Mouse (Mus musculus) CH12.LX (cell line): ENCODE results near the gene Trmt112. TPM values are rescaled to one million over a fixed set of nuclear protein-coding genes. Genes with fewer than 3 reads are reported as not detected.

Experiments used
- DNase-seq: peaks from one replicate; pipeline ENCODE4 v3.0.0-alpha.2; 2013; ENCODE audit errors: extremely low read depth
- H3K27ac ChIP-seq: 2 replicates; pipeline ENCODE4 v1.5.1; 2012; ENCODE audit warnings: low read depth, mild to moderate bottlenecking, control low read depth, moderate library complexity; ENCODE audit not compliant: insufficient read depth
- H3K27me3 ChIP-seq: replicated peaks from 2 replicates; pipeline ENCODE3; 2012; ENCODE audit warnings: inconsistent platforms
- H3K36me3 ChIP-seq, 2 experiments: replicated peaks in 1 of 2; 2 replicates each; pipeline versions ENCODE3 to v1.6.1; 2012; ENCODE audit warnings: inconsistent platforms in 1 of 2, low read length in 1 of 2, mild to moderate bottlenecking in 1 of 2, mixed read lengths in 1 of 2, moderate library complexity in 1 of 2; ENCODE audit not compliant: control insufficient read depth in 1 of 2, insufficient read depth in 1 of 2
- H3K4me1 ChIP-seq, 2 experiments: 2 replicates each; pipeline ENCODE4 v1.6.1; 2012; ENCODE audit warnings: inconsistent platforms in 1 of 2, moderate library complexity in 1 of 2; ENCODE audit not compliant: insufficient read depth in 2 of 2, control insufficient read depth in 1 of 2
- H3K4me2 ChIP-seq: 2 replicates; pipeline ENCODE4 v1.6.1; 2012; ENCODE audit warnings: low read depth, mild to moderate bottlenecking, control low read depth; ENCODE audit not compliant: poor library complexity, insufficient read depth, severe bottlenecking
- H3K4me3 ChIP-seq, 3 experiments: fragments of 150-350 bp in 1 of 3; sonication (generic) in 1 of 3; replicated peaks in 1 of 3; 2 replicates each; pipeline versions ENCODE3 to v1.5.1; 2011 to 2012; ENCODE audit warnings: low read depth in 2 of 3, low read length in 2 of 3, mild to moderate bottlenecking in 2 of 3, moderate library complexity in 2 of 3, control low read depth in 1 of 3, improper control_type of control experiment in 1 of 3, inconsistent platforms in 1 of 3, mixed read lengths in 1 of 3; ENCODE audit not compliant: poor library complexity in 1 of 3
- H3K79me2 ChIP-seq: replicated peaks from 2 replicates; pipeline ENCODE4 v1.6.1; 2012; ENCODE audit warnings: mild to moderate bottlenecking, moderate library complexity; ENCODE audit not compliant: control insufficient read depth, poor library complexity, insufficient read depth, severe bottlenecking; ENCODE audit errors: extremely low read depth
- H3K9ac ChIP-seq: 2 replicates; pipeline ENCODE4 v1.6.1; 2012; ENCODE audit warnings: low read depth, mild to moderate bottlenecking, control low read depth, moderate library complexity; ENCODE audit not compliant: insufficient read depth
- H3K9me3 ChIP-seq: replicated peaks from 2 replicates; pipeline ENCODE3; 2012; ENCODE audit warnings: low read length, inconsistent platforms, mixed read lengths
- BHLHE40 ChIP-seq: IDR thresholded peaks from 2 replicates; pipeline ENCODE4 v1.6.1; 2011; ENCODE audit warnings: mild to moderate bottlenecking, low read depth, low read length, improper control_type of control experiment
- CHD1 ChIP-seq: IDR thresholded peaks from 2 replicates; pipeline ENCODE4 v1.6.1; 2012; ENCODE audit warnings: low read depth, low read length, improper control_type of control experiment, inconsistent platforms
- CHD2 ChIP-seq: IDR thresholded peaks from 2 replicates; pipeline ENCODE4 v1.6.1; 2011; ENCODE audit warnings: low read length, improper control_type of control experiment
- ELF1 ChIP-seq: IDR thresholded peaks from 2 replicates; pipeline ENCODE4 v1.6.1; 2014; ENCODE audit warnings: low read depth, mild to moderate bottlenecking, inconsistent platforms, low read length, improper control_type of control experiment
- GABPA ChIP-seq: IDR thresholded peaks from 2 replicates; pipeline ENCODE4 v1.6.1; 2012; ENCODE audit warnings: low read depth, low read length, improper control_type of control experiment, inconsistent platforms; ENCODE audit not compliant: insufficient replicate concordance
- HCFC1 ChIP-seq: IDR thresholded peaks from 2 replicates; pipeline ENCODE4 v1.6.1; 2012; ENCODE audit warnings: low read depth, mild to moderate bottlenecking, inconsistent platforms, low read length, improper control_type of control experiment
- JUN ChIP-seq: IDR thresholded peaks from 2 replicates; pipeline ENCODE4 v1.6.1; 2011; ENCODE audit warnings: low read depth, mild to moderate bottlenecking, low read length, improper control_type of control experiment, moderate library complexity; ENCODE audit not compliant: insufficient read depth
- JUND ChIP-seq: conservative IDR thresholded peaks from 2 replicates; pipeline ENCODE4 v1.6.1; 2011; ENCODE audit warnings: low read depth, low read length, improper control_type of control experiment
- MAFK ChIP-seq: IDR thresholded peaks from 2 replicates; pipeline ENCODE4 v1.6.1; 2011; ENCODE audit warnings: low read length, improper control_type of control experiment; ENCODE audit not compliant: insufficient replicate concordance
- MAX ChIP-seq: IDR thresholded peaks from 2 replicates; pipeline ENCODE4 v1.6.1; 2011; ENCODE audit warnings: low read length, improper control_type of control experiment
- MAZ ChIP-seq: IDR thresholded peaks from 2 replicates; pipeline ENCODE4 v1.6.1; 2012; ENCODE audit warnings: low read depth, mild to moderate bottlenecking, inconsistent platforms, low read length, improper control_type of control experiment, moderate library complexity
- NELFE ChIP-seq: IDR thresholded peaks from 2 replicates; pipeline ENCODE4 v1.6.1; 2011; ENCODE audit warnings: low read depth, low read length, improper control_type of control experiment
- PAX5 ChIP-seq: IDR thresholded peaks from 2 replicates; pipeline ENCODE4 v1.6.1; 2012; ENCODE audit warnings: low read length, inconsistent platforms, mixed read lengths
- RCOR1 ChIP-seq: conservative IDR thresholded peaks from 2 replicates; pipeline ENCODE4 v1.6.1; 2012; ENCODE audit warnings: low read depth, mild to moderate bottlenecking, inconsistent platforms, low read length, improper control_type of control experiment
- SIN3A ChIP-seq: IDR thresholded peaks from 2 replicates; pipeline ENCODE4 v1.6.1; 2012; ENCODE audit warnings: low read length, improper control_type of control experiment, inconsistent platforms
- SMC3 ChIP-seq: IDR thresholded peaks from 2 replicates; pipeline ENCODE4 v1.6.1; 2011; ENCODE audit warnings: low read depth, low read length, improper control_type of control experiment
- TBP ChIP-seq: conservative IDR thresholded peaks from 2 replicates; pipeline ENCODE4 v1.6.1; 2011; ENCODE audit warnings: low read depth, low read length, improper control_type of control experiment
- USF1 ChIP-seq: IDR thresholded peaks from 2 replicates; pipeline ENCODE4 v1.6.1; 2014; ENCODE audit warnings: low read depth, mild to moderate bottlenecking, inconsistent platforms, low read length, improper control_type of control experiment
- ZMIZ1 ChIP-seq: IDR thresholded peaks from 2 replicates; pipeline ENCODE4 v1.6.1; 2012; ENCODE audit warnings: low read depth, mild to moderate bottlenecking, inconsistent platforms, low read length, improper control_type of control experiment
- ZNF384 ChIP-seq: IDR thresholded peaks from 2 replicates; pipeline ENCODE4 v1.6.1; 2012; ENCODE audit warnings: low read depth, low read length, improper control_type of control experiment, inconsistent platforms
- dilution Hi-C: fragments of 300-500 bp; cut with MboI; formaldehyde crosslinking; loops from 2 replicates; pipeline ENCODE4 v1.14.3; 2020; ENCODE audit warnings: low sequenced_read_pairs; ENCODE audit not compliant: extremely low pct_unique_long_range_greater_than_20kb, extremely low pct_ligation_motif_present
- in situ Hi-C: fragments of 300-500 bp; cut with MboI; formaldehyde crosslinking; loops from 3 replicates; pipeline ENCODE4 v1.14.3; 2019; ENCODE audit warnings: low sequenced_read_pairs, low pct_ligation_motif_present, low pct_unique_long_range_greater_than_20kb, mixed read lengths
- polyA plus RNA-seq: library from polyadenylated mRNA; unstranded; fragments of >175 nt; gene quantifications from 2 replicates; pipeline ENCODE4 v1.2.1, GENCODE M21; 2012; ENCODE audit warnings: low read depth; ENCODE audit not compliant: insufficient read length
- total RNA-seq, 2 experiments: library from RNA; depleted of rRNA; stranded (reverse); fragments of 300-350 nt in 1 of 2; fragments of >200 nt in 1 of 2; gene quantifications; 2 replicates each; pipeline ENCODE4 v1.2.3; 2012 to 2014

The Trmt112 gene
- total and polyA plus RNA-seq, 3 experiments = 97.9 to 212 (median 198) TPM

- H3K36me3 ChIP-seq = peaks cover 12 to 13% of the 10 kb centered on the region in 2 experiments
- H3K27ac ChIP-seq = no peak overlapping the region
- no peak for TF ChIP-seq ZMIZ1
- TF ChIP-seq TBP = no peak
- TF ChIP-seq MAX = no peak
- TF ChIP-seq USF1 = no peak
- TF ChIP-seq RCOR1 = no peak
- TF ChIP-seq CHD1 = no peak
- no peak for TF ChIP-seq ZNF384
- no peak for TF ChIP-seq MAZ
- TF ChIP-seq SMC3 = no peak
- TF ChIP-seq, all 38 proteins: peak for 0
- no peaks in the 10 kb centered on the region for H3K27me3 ChIP-seq
- no peak overlapping the region for H3K9ac ChIP-seq
- H3K9me3 ChIP-seq = peaks cover 11% of the 10 kb centered on the region
- H3K79me2 ChIP-seq = no peaks in the 10 kb centered on the region; the same call in none of the 2 replicates
- H3K4me2 ChIP-seq = no peak overlapping the region
- in situ Hi-C loops (no loop called here), dilution Hi-C loops (no loop called here)
- H3K4me1 ChIP-seq = peaks cover 0 to 4% of the 10 kb centered on the region in 2 experiments; a peak in 2 of 4 replicates
- no peak overlapping the region for H3K4me3 ChIP-seq
- DNase-seq = no peak
Measured at GRCm38 (mm10) chr19:6899641-6900040, 9.9 kb upstream of the Trmt112 start.

GRCm38 (mm10) chr19:6903031-6903430, 6.5 kb upstream of the Trmt112 start:
- dilution Hi-C loops = no loop called here
- H3K27me3 ChIP-seq = no peaks in the 10 kb centered on the region
- no peak overlapping the region for H3K4me3 ChIP-seq
- TF ChIP-seq ELF1 = no peak
- no peak for TF ChIP-seq JUND
- TF ChIP-seq, all 38 proteins: peak for 0
- H3K79me2 ChIP-seq = peaks cover 3% of the 10 kb centered on the region
- H3K9me3 ChIP-seq = peaks cover 6% of the 10 kb centered on the region
- H3K27ac ChIP-seq = no peak overlapping the region
- in situ Hi-C loops = no loop called here
- peaks cover 2 to 8% of the 10 kb centered on the region in 2 experiments; a peak in 3 of 4 replicates for H3K4me1 ChIP-seq
- peaks cover 17 to 44% of the 10 kb centered on the region in 2 experiments for H3K36me3 ChIP-seq
- DNase-seq = no peak
- H3K9ac ChIP-seq = no peak overlapping the region
- no peak overlapping the region for H3K4me2 ChIP-seq

GRCm38 (mm10) chr19:6904846-6905245, 4.7 kb upstream of the Trmt112 start:
- Histone ChIP-seq H3K9me3 (peaks cover 4% of the 10 kb centered on the region), H3K27ac (no peak overlapping the region), H3K4me3 (no peak overlapping the region), H3K36me3 (peaks cover 15 to 44% of the 10 kb centered on the region in 2 experiments), H3K79me2 (peaks cover 15% of the 10 kb centered on the region), H3K9ac (no peak overlapping the region), H3K4me1 (peaks cover 4 to 17% of the 10 kb centered on the region in 2 experiments; a peak in 3 of 4 replicates), H3K4me2 (no peak overlapping the region), H3K27me3 (no peaks in the 10 kb centered on the region)
- in situ Hi-C loops (no loop called here), dilution Hi-C loops (no loop called here)
- no peak for TF ChIP-seq ELF1
- no peak for TF ChIP-seq JUND
- TF ChIP-seq NELFE = no peak
- no peak for TF ChIP-seq SIN3A
- TF ChIP-seq JUN = no peak
- no peak for TF ChIP-seq BHLHE40
- no peak for TF ChIP-seq MAFK
- TF ChIP-seq GABPA = no peak
- no peak for TF ChIP-seq USF1
- no peak for TF ChIP-seq CHD2
- TF ChIP-seq MAX = no peak
- no peak for TF ChIP-seq PAX5
- no peak for TF ChIP-seq ZMIZ1
- TF ChIP-seq RCOR1 = no peak
- no peak for TF ChIP-seq MAZ
- no peak for TF ChIP-seq HCFC1
- no peak for DNase-seq
